Mouse (Mus musculus): ENCODE measurements around the gene Fam19a1. TPM values are rescaled to one million over a fixed set of nuclear protein-coding genes. Genes with fewer than 3 reads are reported as not detected.

Gene Fam19a1
- 10 to 100 TPM; 63.7 to 74.4 TPM for total RNA-seq (2021)
- long read RNA-seq, experiment 1, partial matches to known transcripts, result 3 of 33 reads
- long read RNA-seq, experiment 1, other reads (novel, unspliced or antisense), result 30 of 33 reads
- long read RNA-seq, experiment 2, partial matches to known transcripts, result 7 of 51 reads
- long read RNA-seq, experiment 2, other reads (novel, unspliced or antisense), result 44 of 51 reads

DNA sequence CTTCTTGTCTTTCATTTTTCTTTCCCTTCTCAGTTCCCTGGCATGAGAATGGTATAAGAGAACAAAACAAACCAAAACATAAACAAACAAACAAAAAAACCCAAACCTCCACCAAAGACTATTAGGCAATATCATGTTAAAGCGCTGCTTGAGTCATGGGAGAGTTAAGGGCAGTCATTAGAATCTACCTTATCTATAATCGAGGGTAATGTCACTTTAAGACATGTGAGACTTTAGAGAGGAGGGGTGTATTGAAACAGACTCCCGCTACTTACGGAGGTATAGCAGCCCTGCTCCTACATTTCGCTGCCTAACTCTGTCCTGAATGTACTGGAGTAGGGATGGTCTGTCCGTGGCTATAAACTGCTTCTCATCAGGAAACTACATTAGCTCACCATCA lies at the start of gene Fam19a1:
Fam19a1 (plus strand) TSS at position 301 of the 400 bp plus-strand sequence.
- DNase-seq (ENCODE audit: low spot score in 2 of 2), result no peak
- TF ChIP-seq CTCF (conservative IDR thresholded peaks at IDR 0.05), result no peak
- Histone ChIP-seq H3K4me3 (peak within 1 kb of the TSS; percentile 81), H3K27ac (peak within 1 kb of the TSS; percentile 94)

DNA sequence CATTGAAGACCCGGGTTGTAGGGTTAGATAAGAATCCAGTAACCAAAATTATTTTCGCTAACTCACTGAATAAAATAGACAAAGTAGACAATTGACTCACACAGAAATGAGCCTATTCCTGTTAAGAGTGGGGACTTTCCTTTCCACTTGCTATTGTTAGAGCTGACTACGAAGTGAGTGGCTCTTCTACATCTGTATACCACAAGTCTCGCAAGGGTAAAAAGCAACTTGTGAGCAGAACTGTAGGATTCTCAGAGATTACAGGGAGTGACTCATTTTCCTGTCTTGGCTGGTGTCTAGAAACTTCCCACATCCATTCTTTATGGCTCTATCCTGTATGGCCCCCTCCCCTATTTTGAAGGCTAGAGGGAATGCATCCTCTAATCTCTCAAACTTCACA lies 41.9 kb upstream of the Fam19a1 start:
- no peak overlapping the region for H3K27ac ChIP-seq
- no peak for TF ChIP-seq CTCF (conservative IDR thresholded peaks at IDR 0.05)
- H3K4me3 ChIP-seq, result no peak overlapping the region
- no peak for DNase-seq (ENCODE audit: low spot score in 2 of 2)

DNA sequence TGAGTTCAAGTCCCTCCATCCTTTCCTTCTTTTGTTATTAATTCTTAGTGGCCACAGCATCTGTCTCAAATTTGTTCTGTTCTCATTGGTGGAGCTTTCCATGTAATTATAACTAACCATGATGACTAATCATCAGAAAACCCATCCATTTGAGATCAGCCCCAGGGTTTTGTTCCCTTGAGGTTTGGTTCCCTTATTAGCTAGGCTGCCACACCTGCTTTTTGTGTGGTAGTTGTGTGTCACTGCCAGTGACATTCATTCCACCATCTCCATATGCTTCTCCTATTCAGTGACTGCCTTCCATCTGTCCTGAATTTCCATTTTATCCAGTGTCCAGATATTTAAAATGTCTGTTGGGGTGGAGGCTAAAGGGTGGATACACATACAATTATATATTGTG lies 41.4 kb upstream of the Fam19a1 start:
- DNase-seq (ENCODE audit: low spot score in 2 of 2), result no peak
- Histone ChIP-seq H3K4me3 (no peak overlapping the region), H3K27ac (no peak overlapping the region)
- no peak for TF ChIP-seq CTCF (conservative IDR thresholded peaks at IDR 0.05)

DNA sequence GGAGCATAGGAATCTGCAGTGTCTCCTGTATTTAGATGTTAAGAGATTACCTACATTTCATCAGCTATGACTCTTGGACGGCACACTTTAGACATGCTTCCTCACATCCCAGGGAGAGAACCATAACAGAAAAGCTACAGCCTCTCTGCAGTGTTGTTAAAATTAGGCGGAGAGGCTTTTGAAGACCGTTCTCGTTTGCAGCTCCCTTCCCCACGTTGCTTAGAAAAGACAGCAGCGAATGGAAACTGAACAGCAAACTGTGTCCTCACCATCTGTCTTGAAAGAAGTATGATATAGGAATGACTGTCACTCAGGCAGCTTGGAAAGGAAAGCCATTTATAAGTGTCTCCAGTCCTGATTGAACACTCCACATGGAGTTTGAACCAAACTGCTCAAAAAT lies 23.0 kb upstream of the Fam19a1 start:
- H3K27ac ChIP-seq, result peak overlapping the region; percentile 37
- DNase-seq (ENCODE audit: low spot score in 2 of 2), result peak in 1 of 2 experiments; percentile 26

DNA sequence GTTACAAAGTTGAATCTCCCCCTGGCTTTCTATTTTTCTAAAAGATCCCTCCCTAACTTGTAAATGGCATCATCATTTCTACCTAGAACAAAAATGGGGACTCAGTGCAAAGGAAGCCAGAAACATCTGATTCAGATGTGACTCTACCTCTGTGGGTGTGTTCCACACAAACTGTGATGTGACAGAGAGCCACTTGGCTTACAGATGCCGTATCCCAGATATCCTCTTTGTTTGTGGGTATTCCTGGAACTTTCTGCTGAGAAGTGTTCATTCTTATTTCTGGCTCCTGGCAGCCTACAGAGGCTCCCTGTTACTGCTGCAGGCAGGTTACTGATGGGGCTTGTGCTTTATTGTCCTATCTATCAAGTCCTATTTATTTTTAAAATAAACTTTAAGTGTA lies 19.2 kb upstream of the Fam19a1 start:
- 0 out of 2 replicates have a peak overlapping the region, but pooled peaks have one; percentile 19 for H3K27ac ChIP-seq
- DNase-seq (ENCODE audit: low spot score in 2 of 2), result no peak
- TF ChIP-seq CTCF (conservative IDR thresholded peaks at IDR 0.05), result no peak
- H3K4me3 ChIP-seq, result no peak overlapping the region

More for the DNA sequence above, 23.0 kb upstream of the Fam19a1 start:
- no peak overlapping the region for H3K4me3 ChIP-seq
- no peak for TF ChIP-seq CTCF (conservative IDR thresholded peaks at IDR 0.05)

DNA sequence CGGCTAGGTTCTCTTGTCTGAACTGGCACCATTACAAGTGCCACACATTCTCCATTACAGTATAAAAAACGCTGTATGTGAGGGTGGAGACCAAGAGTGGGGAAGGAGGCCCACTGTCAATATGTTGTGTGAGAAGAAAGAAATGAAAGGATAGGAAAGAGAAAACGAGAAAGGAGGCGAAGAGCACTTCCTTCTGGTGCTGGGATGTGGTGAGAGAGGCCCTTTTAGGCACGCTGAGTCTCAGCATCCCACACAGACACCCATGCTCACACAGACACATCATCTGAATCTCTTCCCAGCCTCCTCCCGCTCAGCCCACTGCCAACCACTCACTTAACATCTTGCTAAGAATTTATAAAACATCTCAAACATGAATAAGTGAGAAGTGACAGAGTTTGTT lies 14.7 kb upstream of the Fam19a1 start:
- Histone ChIP-seq H3K27ac (peak overlapping the region; percentile 79), H3K4me3 (no peak overlapping the region)
- DNase-seq (ENCODE audit: low spot score in 2 of 2), result peak in 1 of 2 experiments; percentile 52
- TF ChIP-seq CTCF (conservative IDR thresholded peaks at IDR 0.05), result no peak

DNA sequence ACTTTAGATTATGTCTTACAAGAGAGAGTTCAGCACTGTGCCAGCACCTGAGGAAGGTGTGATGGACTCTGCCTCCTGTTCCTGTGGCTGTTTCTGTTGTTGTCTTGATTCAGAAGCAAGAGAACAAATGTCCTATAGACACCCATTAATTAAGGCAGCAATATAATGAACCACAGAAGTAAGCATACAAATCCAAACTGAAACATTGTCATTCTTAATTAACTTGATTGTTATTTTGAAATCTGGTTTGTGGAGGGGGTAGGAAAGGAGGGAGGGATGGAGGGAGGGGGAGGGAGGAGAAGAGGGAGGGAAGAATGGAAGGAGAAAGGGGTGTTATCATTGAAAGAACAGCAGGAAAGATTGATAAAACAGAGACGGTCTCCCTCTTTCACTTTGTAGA lies 1.3 kb upstream of the Fam19a1 start:
- TF ChIP-seq CTCF (conservative IDR thresholded peaks at IDR 0.05), result no peak
- DNase-seq (ENCODE audit: low spot score in 2 of 2), result no peak
- H3K4me3 ChIP-seq, result no peak overlapping the region
- no peak overlapping the region for H3K27ac ChIP-seq

DNA sequence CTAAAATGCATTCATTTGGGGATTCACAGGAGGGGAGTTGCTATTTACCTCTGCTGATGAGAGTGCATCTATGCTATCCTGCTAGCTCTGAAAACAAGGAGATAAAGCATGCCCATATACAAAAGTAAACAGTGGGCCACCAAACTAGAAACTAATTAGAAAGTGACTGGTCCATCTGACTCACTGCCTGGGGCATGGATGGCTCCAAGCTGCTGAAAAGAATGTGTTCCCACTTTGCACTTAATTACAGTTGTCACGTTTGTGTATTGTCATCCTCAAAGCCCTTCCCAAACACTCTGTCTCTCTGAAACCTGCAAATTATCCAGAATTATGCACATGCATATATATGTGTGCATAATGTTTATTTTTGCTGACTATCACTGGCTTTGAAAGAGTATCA lies 1.2 kb downstream of the Fam19a1 start:
- Histone ChIP-seq H3K27ac (peak overlapping the region; percentile 94), H3K4me3 (peak overlapping the region; percentile 81)
- DNase-seq (ENCODE audit: low spot score in 2 of 2), result no peak
- no peak for TF ChIP-seq CTCF (conservative IDR thresholded peaks at IDR 0.05)

DNA sequence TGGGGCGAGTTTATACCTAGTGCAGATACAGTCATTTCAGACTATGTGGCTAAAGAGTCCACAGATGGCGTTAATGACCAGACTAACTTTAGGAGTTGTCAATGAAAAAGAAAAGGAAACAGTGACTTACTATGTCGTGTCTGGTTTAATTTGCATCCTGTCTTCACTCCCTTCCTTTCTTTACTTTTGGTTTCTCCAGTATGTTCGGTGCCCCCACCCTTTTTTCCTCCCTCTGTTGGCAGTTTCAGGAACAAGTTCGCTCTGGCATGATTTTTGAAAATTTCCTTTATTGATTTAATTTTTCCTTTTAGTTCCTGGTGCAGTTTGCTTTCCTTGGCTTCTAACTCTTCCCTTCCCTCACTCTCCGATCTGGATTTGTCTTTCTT lies 3.2 kb downstream of the Fam19a1 start:
- DNase-seq (ENCODE audit: low spot score in 2 of 2), result no peak
- peak; percentile 61 for TF ChIP-seq CTCF (conservative IDR thresholded peaks at IDR 0.05)
- H3K27ac ChIP-seq, result peak overlapping the region; percentile 94

DNA sequence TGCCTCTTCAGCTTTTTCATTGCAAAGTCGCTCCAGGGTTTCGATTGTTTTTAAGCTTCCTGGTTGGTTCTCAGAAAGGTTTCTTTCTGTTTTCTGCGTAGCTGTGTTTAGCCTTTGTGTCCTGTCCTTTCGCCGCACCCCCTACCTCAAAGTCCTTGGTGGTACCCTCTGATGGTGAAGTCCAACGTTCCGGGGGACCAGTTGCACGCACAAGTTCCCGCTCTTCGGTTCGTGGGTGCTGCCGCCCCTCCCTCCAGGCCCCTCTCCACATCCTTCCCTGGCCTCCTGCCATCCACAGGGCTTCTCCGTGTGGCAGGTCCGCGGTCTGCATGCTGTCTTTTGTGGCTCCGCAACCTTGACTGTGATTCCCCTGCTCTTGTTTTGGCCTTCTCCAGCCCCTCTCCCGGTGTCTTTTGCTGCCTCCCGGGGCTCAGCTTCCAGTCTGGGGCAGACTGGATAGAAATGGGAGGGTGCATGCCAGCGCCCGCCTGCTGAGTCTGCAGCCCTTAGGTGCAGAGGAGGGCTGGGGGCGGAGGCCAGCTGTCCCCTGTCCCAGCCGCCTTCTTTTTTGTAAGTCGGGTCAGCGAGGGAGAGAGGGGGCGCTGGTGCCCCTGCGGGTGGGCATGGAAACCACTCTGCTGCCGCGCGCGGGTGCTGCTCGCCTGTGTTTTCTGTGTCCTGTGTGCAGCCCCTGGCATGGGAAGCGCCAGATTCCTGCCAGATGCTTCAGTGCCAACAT lies 3.7 kb downstream of the Fam19a1 start:
- Histone ChIP-seq H3K27ac (peak overlapping the region; percentile 94), H3K4me3 (peak overlapping the region; percentile 81)
- DNase-seq (ENCODE audit: low spot score in 2 of 2), result peak; percentile 61 to 70
- TF ChIP-seq CTCF (conservative IDR thresholded peaks at IDR 0.05), result peak; percentile 52

More for the DNA sequence above, 3.2 kb downstream of the Fam19a1 start:
- peak overlapping the region; percentile 81 for H3K4me3 ChIP-seq

DNA sequence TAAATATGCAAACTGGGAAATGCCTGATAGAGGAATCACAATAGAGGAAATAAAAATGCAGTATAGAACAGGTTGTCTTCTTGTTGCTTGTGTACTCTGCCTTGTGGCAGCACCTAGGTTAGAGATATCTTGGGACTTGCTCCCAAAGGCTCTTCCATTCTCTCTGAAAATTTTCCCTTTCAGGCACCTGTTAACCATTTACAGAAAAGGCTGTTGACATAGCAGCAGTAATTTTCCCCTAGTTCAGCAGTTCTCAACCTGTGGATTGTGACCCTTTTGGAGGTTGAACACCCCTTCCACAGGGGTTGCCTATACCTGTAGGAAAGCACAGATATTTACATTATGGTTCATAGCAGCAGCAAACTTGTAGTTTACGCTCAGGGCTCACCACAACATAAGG lies 30.4 kb downstream of the Fam19a1 start:
- no peak for DNase-seq (ENCODE audit: low spot score in 2 of 2)
- Histone ChIP-seq H3K27ac (no peak overlapping the region), H3K4me3 (no peak overlapping the region)
- TF ChIP-seq CTCF (conservative IDR thresholded peaks at IDR 0.05), result no peak

DNA sequence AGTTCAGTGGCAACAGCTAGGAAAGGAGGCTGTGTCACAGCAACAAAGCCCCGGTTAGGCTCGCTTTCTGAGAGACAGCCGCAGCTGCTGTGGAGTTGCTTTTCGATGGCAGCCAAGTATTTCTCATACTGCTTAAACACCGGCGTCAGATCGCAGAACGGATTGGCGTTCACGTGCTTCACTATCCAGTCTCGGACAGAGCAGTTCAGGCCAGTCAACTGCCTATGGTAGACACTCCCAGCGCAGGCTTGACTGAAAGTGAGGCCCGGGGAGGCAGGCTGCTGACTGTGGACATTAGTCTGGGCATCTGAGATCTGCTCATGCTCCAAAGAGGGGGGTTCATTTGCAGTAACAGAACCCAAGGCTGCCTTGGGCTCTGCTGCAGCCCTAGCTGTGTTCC lies 52.4 kb downstream of the Fam19a1 start:
- peak overlapping the region; percentile 61; the same call in 1 of the 2 replicates for H3K27ac ChIP-seq
- H3K4me3 ChIP-seq, result peak overlapping the region; percentile 47
- no peak for DNase-seq (ENCODE audit: low spot score in 2 of 2)
- TF ChIP-seq CTCF (conservative IDR thresholded peaks at IDR 0.05), result no peak

DNA sequence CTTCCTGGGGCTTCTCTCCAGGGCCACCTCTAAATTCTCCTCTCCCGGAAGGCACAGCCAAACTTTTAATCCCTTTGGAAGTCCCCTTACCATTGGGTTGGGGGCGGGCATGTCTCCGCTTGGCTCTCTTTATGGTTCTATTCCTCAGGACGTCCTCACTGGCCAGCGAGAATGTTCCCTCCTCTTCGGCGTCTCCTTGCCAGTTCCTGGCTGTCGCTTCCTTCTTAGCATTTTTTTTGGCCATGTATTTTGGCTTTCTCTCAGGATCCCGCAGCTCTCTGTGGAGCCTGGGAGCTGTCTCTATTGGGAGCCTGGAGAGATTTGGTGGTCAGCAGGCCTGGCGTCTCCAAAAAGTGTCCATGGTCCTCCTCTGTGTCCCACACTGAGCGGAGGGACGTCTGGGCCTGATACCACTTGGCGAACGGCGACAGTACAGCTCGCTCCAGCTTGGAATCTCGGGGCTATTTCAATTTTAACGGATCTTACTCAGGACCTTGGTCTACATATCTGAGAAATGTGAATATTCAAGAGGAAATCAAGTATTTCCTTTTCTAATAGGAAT lies 52.9 kb downstream of the Fam19a1 start, which contains the start of gene 1700123L14Rik:
1700123L14Rik (minus strand) TSS at position 426 of the 562 bp plus-strand sequence.
- peak within 1 kb of the TSS; percentile 61; the same call in 1 of the 2 replicates for H3K27ac ChIP-seq
- no peak for TF ChIP-seq CTCF (conservative IDR thresholded peaks at IDR 0.05)
- H3K4me3 ChIP-seq, result peak within 1 kb of the TSS; percentile 47
- DNase-seq (ENCODE audit: low spot score in 2 of 2), result no peak

Data from layer of hippocampus, adult 2 months (tissue).